Mouse (Mus musculus) frontal cortex, postnatal 10 days (tissue): ENCODE results near the gene Mgat2.

Experiments used
- DNase-seq, 2 experiments: peaks; one replicate each; pipeline ENCODE4 v3.0.0; 2022; ENCODE audit warnings: low spot score in 2 of 2, mixed read lengths in 1 of 2

Gene Mgat2

GRCm38 (mm10) chr12:69177526-69177925 lies 6.4 kb upstream of the Mgat2 start:
- no peak for DNase-seq

- DNase-seq = no peak
Measured at GRCm38 (mm10) chr12:69179371-69179770, 4.6 kb upstream of the Mgat2 start.

- no peak for DNase-seq
Measured at GRCm38 (mm10) chr12:69181800-69182199, 2.2 kb upstream of the Mgat2 start.

GRCm38 (mm10) chr12:69184342-69185295 lies 662 bp downstream of the Mgat2 start:
- peak in 1 of 2 experiments; percentile 44 for DNase-seq

- no peak for DNase-seq
Measured at GRCm38 (mm10) chr12:69185371-69185770, 1.4 kb downstream of the Mgat2 start.

- no peak for DNase-seq
Measured at GRCm38 (mm10) chr12:69186811-69187471, 3.0 kb downstream of the Mgat2 start.

GRCm38 (mm10) chr12:69190074-69190473 lies 6.1 kb downstream of the Mgat2 start:
- no peak for DNase-seq

- DNase-seq = no peak
Measured at GRCm38 (mm10) chr12:69190522-69190921, 6.6 kb downstream of the Mgat2 start.

GRCm38 (mm10) chr12:69191396-69191795 lies 7.4 kb downstream of the Mgat2 start:
- no peak for DNase-seq

- DNase-seq = no peak
Measured at GRCm38 (mm10) chr12:69192637-69193036, 8.7 kb downstream of the Mgat2 start.

- peak; percentile 41 to 68 for DNase-seq
Measured at GRCm38 (mm10) chr12:69196444-69197377, 12.8 kb downstream of the Mgat2 start, which contains the start of gene Gm49383. Gene Gm49383 (minus strand): TSS chr12:69197104.

GRCm38 (mm10) chr12:69197378-69198163 lies 13.6 kb downstream of the Mgat2 start:
- DNase-seq = peak in 1 of 2 experiments; percentile 60

GRCm38 (mm10) chr12:69198164-69198535 lies 14.2 kb downstream of the Mgat2 start, which contains the start of gene Dnaaf2:
Gene Dnaaf2 (minus strand): TSS chr12:69198429.
- peak in 1 of 2 experiments; percentile 63 for DNase-seq

- DNase-seq = no peak
Measured at GRCm38 (mm10) chr12:69198985-69199384, 15.0 kb downstream of the Mgat2 start.

- no peak for DNase-seq
Measured at GRCm38 (mm10) chr12:69204052-69204833, 20.3 kb downstream of the Mgat2 start, which contains the start of gene Gm49384. Gene Gm49384 (minus strand): TSS chr12:69204267.

- DNase-seq = no peak
Measured at GRCm38 (mm10) chr12:69207396-69207795, 23.4 kb downstream of the Mgat2 start.

- no peak for DNase-seq
Measured at GRCm38 (mm10) chr12:69207926-69208325, 24.0 kb downstream of the Mgat2 start.

- DNase-seq = no peak
Measured at GRCm38 (mm10) chr12:69208520-69208919, 24.6 kb downstream of the Mgat2 start.

- no peak for DNase-seq
Measured at GRCm38 (mm10) chr12:69210056-69210979, 26.4 kb downstream of the Mgat2 start.
